Mouse (Mus musculus) erythroblast, embryonic 14.5 days (primary cell): ENCODE results near the gene Rab36.

ENCODE experiments used
- GATA1 ChIP-seq: IDR thresholded peaks from 2 replicates; pipeline ENCODE4 v1.6.1; 2012; ENCODE audit warnings: low read length, inconsistent platforms, mixed read lengths
- TAL1 ChIP-seq: IDR thresholded peaks from 3 replicates; pipeline ENCODE4 v1.6.1; 2012; ENCODE audit warnings: low read length, inconsistent platforms, mixed read lengths

DNA sequence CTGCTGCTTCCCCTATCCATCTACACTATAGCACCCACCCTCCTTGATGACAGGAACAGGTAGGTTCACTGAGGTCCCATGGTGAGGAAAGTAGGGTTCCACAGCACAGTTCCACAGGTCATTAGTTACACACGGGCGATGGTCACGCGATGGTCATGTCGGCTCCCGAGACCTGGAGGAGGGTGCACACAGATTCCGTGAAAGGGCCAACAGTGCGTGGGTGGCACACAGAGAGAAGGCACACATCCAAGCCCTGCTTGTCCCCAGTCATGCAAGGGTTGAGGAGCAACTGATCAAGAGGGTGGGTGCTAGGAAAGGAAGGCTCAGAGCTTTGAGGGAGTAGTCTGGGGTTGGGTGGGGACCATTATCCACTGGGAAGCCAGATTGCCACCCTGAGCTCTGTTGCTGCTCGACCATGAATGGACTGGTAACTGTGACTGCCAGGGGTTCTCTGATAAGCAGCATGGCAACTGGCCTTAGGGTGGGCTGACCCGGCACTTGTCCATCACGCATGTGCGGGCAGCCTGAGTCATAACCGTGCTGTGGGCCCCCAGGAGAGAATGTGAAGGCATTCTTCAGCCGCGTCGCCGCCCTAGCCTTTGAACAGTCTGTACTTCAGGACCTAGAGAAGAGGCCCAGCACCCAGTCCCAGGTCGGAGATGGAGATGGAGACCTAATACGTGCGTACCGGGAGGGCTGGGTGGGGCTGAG lies 14.7 kb downstream of the Rab36 start:
- TF ChIP-seq TAL1 (no peak), GATA1 (no peak)
